Mouse (Mus musculus) thymus, adult 2 months (tissue): Measurements from ENCODE around the gene Cyp4f14.

Experiments
- CTCF ChIP-seq: fragments of 200-500 bp; IDR thresholded peaks from 2 replicates; pipeline ENCODE4 v1.5.1; 2012; ENCODE audit warnings: mild to moderate bottlenecking, control low read depth, low read length, moderate library complexity, borderline replicate concordance; ENCODE audit not compliant: control insufficient read depth, poor library complexity, insufficient read depth; ENCODE audit errors: extremely low read depth
- POLR2A ChIP-seq: fragments of 200-500 bp; IDR thresholded peaks from 2 replicates; pipeline ENCODE4 v1.6.1; 2012; ENCODE audit warnings: mild to moderate bottlenecking, low read length, control low read depth, moderate library complexity; ENCODE audit not compliant: control insufficient read depth, poor library complexity, insufficient read depth; ENCODE audit errors: extremely low read depth

DNA sequence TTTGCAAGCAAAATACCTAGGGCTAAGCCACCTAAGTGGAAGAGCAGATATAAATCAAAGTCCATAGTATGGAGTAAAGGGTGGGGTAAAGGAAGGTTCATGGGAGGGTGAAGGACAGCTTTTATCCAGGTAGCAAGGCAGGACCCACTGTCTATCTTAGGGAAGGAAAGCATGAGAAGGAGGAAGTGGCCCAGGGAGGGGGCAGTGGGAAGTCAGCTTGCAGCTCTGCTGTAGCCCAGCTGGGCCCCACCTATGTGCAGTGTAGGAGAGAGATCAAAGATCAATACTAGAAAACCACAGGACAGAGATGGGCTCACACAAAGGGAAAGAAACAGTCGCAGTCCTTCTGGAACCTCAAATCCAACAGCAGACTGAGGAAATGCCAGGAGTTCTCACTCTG is 1.1 kb downstream of the Cyp4f14 start:
- TF ChIP-seq CTCF (no peak), POLR2A (no peak)
